Mouse (Mus musculus) hindbrain, embryonic 14.5 days (tissue): ENCODE results near the gene Rwdd2a. TPM values are rescaled to one million over a fixed set of nuclear protein-coding genes. Genes with fewer than 3 reads are reported as not detected.
A peak's percentile ranks its signal among the peaks of the same experiment; 100 is the strongest.
"Not testable (repeated sequence)": the region's sequence is repeated elsewhere in the genome, so short reads cannot be mapped to it uniquely, and the experiment has no call there.

Experiments
- ATAC-seq: fragments of 200-750 bp; cut with Nextera tagmentation; 2 replicates; pipeline ENCODE4 v1.8.0; 2017; ENCODE audit warnings: moderate number of reproducible peaks, mild to moderate bottlenecking, moderate TSS enrichment, moderate library complexity; ENCODE audit not compliant: low FRiP score
- DNase-seq: peaks from one replicate; pipeline ENCODE4 v3.0.0-alpha.2; 2015; ENCODE audit warnings: low spot score
- H3K27ac ChIP-seq: fragments of 300-500 bp; sonication (generic); 2 replicates; pipeline ENCODE4 v1.5.1; 2014; ENCODE audit warnings: mild to moderate bottlenecking, moderate library complexity
- H3K27me3 ChIP-seq: fragments of 300-500 bp; sonication (generic); 2 replicates; pipeline ENCODE4 v1.6.1; 2014; ENCODE audit warnings: mild to moderate bottlenecking, low read length, mixed read lengths; ENCODE audit not compliant: control insufficient read depth, insufficient read depth
- H3K36me3 ChIP-seq: fragments of 300-500 bp; sonication (generic); replicated peaks from 2 replicates; pipeline ENCODE4 v1.6.1; 2014; ENCODE audit not compliant: control insufficient read depth, insufficient read depth
- H3K4me1 ChIP-seq: fragments of 300-500 bp; sonication (generic); replicated peaks from 2 replicates; pipeline ENCODE4 v1.6.1; 2014; ENCODE audit warnings: antibody characterized with exemption, low read length, mixed read lengths; ENCODE audit not compliant: control insufficient read depth, insufficient read depth
- H3K4me2 ChIP-seq: fragments of 300-500 bp; sonication (generic); replicated peaks from 2 replicates; pipeline ENCODE4 v1.6.1; 2014; ENCODE audit warnings: mild to moderate bottlenecking, moderate library complexity
- H3K4me3 ChIP-seq: fragments of 300-500 bp; sonication (generic); replicated peaks from 2 replicates; pipeline ENCODE4 v1.5.1; 2014; ENCODE audit warnings: mild to moderate bottlenecking, low read length
- H3K9ac ChIP-seq: fragments of 300-500 bp; sonication (generic); 2 replicates; pipeline ENCODE4 v1.6.1; 2014
- H3K9me3 ChIP-seq: fragments of 300-500 bp; sonication (generic); 2 replicates; pipeline ENCODE4 v1.6.1; 2016; ENCODE audit warnings: low read length; ENCODE audit not compliant: control insufficient read depth
- WGBS: fragments of 180-500 bp; shearing (Covaris S2); extraction: QIAGEN DNeasy Blood & Tissue Kit; methylation state at CpG from one replicate; pipeline ENCODE4 v1.1.7; 2014; 5-methylcytosine and 5-hydroxymethylcytosine counted together
- polyA plus RNA-seq: library from polyadenylated mRNA; unstranded; fragments of >200 nt; fragmentation: Nextera tagmentation; extraction: Ambion mirVana; gene quantifications from 2 replicates; pipeline ENCODE4 v1.2.1, GENCODE M21; 2014

The Rwdd2a gene
- polyA plus RNA-seq, 1 experiment from 2014 or later = 26.6 TPM

- DNase-seq (no peak), ATAC-seq (no peak)
- no peaks in the 10 kb centered on the region for H3K27me3 ChIP-seq
- no peaks in the 10 kb centered on the region for H3K9me3 ChIP-seq
- no peak overlapping the region for H3K4me2 ChIP-seq
- no peaks in the 10 kb centered on the region for H3K4me1 ChIP-seq
- no peak overlapping the region for H3K27ac ChIP-seq
- no peak overlapping the region for H3K9ac ChIP-seq
- H3K4me3 ChIP-seq = no peak overlapping the region
- H3K36me3 ChIP-seq = peaks cover 4% of the 10 kb centered on the region; the same call in 1 of the 2 replicates
- WGBS = 85% methylated on average over 10 of the region's 10 CpGs
Observed at GRCm38 (mm10) chr9:86579657-86580056, 7.9 kb downstream of the Rwdd2a start.

GRCm38 (mm10) chr9:86583740-86584139 is 11.9 kb downstream of the Rwdd2a start:
- Histone ChIP-seq H3K4me1 (no peaks in the 10 kb centered on the region), H3K36me3 (peaks cover 6% of the 10 kb centered on the region; the same call in 1 of the 2 replicates), H3K9me3 (no peaks in the 10 kb centered on the region), H3K27ac (no peak overlapping the region), H3K27me3 (no peaks in the 10 kb centered on the region), H3K9ac (no peak overlapping the region), H3K4me3 (no peak overlapping the region), H3K4me2 (no peak overlapping the region)
- DNase-seq (peak; percentile 78), ATAC-seq (peak; percentile 60; the same call in 1 of the 2 replicates)
- WGBS = 54% methylated on average over 3 of the region's 3 CpGs

- Histone ChIP-seq H3K9ac (no peak overlapping the region), H3K27ac (no peak overlapping the region), H3K27me3 (no peaks in the 10 kb centered on the region), H3K4me2 (no peak overlapping the region), H3K4me3 (no peak overlapping the region), H3K9me3 (no peaks in the 10 kb centered on the region), H3K36me3 (peaks cover 6% of the 10 kb centered on the region; the same call in 1 of the 2 replicates), H3K4me1 (no peaks in the 10 kb centered on the region)
- no peak for ATAC-seq
- 92% methylated on average over 11 of the region's 11 CpGs for WGBS
- no peak for DNase-seq
Observed at GRCm38 (mm10) chr9:86587019-86587795, 15.4 kb downstream of the Rwdd2a start.

- no peaks in the 10 kb centered on the region for H3K27me3 ChIP-seq
- DNase-seq (peak; percentile 76), ATAC-seq (0 out of 2 replicates have a peak, but pooled peaks have one; percentile 44)
- no peaks in the 10 kb centered on the region for H3K4me1 ChIP-seq
- 79% methylated on average over 19 of the region's 19 CpGs for WGBS
- H3K9me3 ChIP-seq = no peaks in the 10 kb centered on the region
- no peak overlapping the region for H3K27ac ChIP-seq
- no peak overlapping the region for H3K9ac ChIP-seq
- no peaks in the 10 kb centered on the region; the same call in 1 of the 2 replicates for H3K36me3 ChIP-seq
- H3K4me2 ChIP-seq = no peak overlapping the region
- H3K4me3 ChIP-seq = no peak overlapping the region
Observed at GRCm38 (mm10) chr9:86592676-86593668, 21.2 kb downstream of the Rwdd2a start.

GRCm38 (mm10) chr9:86594357-86594767 is 22.6 kb downstream of the Rwdd2a start:
- H3K36me3 ChIP-seq, H3K27ac ChIP-seq, H3K4me1 ChIP-seq, DNase-seq, H3K4me3 ChIP-seq, ATAC-seq, H3K9ac ChIP-seq, H3K9me3 ChIP-seq, H3K27me3 ChIP-seq, H3K4me2 ChIP-seq: not testable (repeated sequence)
- 81% methylated on average over 9 of the region's 10 CpGs for WGBS

- not testable (repeated sequence) for DNase-seq, H3K4me2 ChIP-seq, H3K4me3 ChIP-seq, H3K9me3 ChIP-seq, H3K27me3 ChIP-seq, ATAC-seq, H3K27ac ChIP-seq, H3K4me1 ChIP-seq, H3K9ac ChIP-seq, H3K36me3 ChIP-seq
Observed at GRCm38 (mm10) chr9:86596983-86597382, 25.2 kb downstream of the Rwdd2a start.

- Histone ChIP-seq H3K4me3 (no peak overlapping the region), H3K4me2 (no peak overlapping the region), H3K4me1 (no peaks in the 10 kb centered on the region), H3K9ac (no peak overlapping the region), H3K27me3 (no peaks in the 10 kb centered on the region), H3K36me3 (no peaks in the 10 kb centered on the region; the same call in 1 of the 2 replicates), H3K9me3 (no peaks in the 10 kb centered on the region), H3K27ac (no peak overlapping the region)
- no peak for DNase-seq
- WGBS = 63% methylated on average over 8 of the region's 8 CpGs
- ATAC-seq = no peak
Observed at GRCm38 (mm10) chr9:86599723-86600303, 28.0 kb downstream of the Rwdd2a start.

GRCm38 (mm10) chr9:86605776-86606175 is 34.0 kb downstream of the Rwdd2a start:
- DNase-seq (no peak), ATAC-seq (no peak)
- Histone ChIP-seq H3K4me2 (no peak overlapping the region), H3K9me3 (no peaks in the 10 kb centered on the region), H3K27me3 (no peaks in the 10 kb centered on the region), H3K4me3 (no peak overlapping the region), H3K27ac (no peak overlapping the region), H3K36me3 (no peaks in the 10 kb centered on the region), H3K9ac (no peak overlapping the region), H3K4me1 (no peaks in the 10 kb centered on the region)
- 78% methylated on average over 6 of the region's 6 CpGs for WGBS

GRCm38 (mm10) chr9:86612091-86612490 is 40.3 kb downstream of the Rwdd2a start:
- 94% methylated on average over 4 of the region's 4 CpGs for WGBS
- no peak for ATAC-seq

More at GRCm38 (mm10) chr9:86612091-86612490, 40.3 kb downstream of the Rwdd2a start:
- Histone ChIP-seq H3K4me1 (no peaks in the 10 kb centered on the region), H3K27ac (no peak overlapping the region), H3K9ac (no peak overlapping the region), H3K36me3 (peaks cover 10% of the 10 kb centered on the region; the same call in 1 of the 2 replicates), H3K27me3 (no peaks in the 10 kb centered on the region), H3K4me2 (no peak overlapping the region), H3K4me3 (no peak overlapping the region), H3K9me3 (no peaks in the 10 kb centered on the region)
- DNase-seq = no peak
